Mouse (Mus musculus): Measurements from ENCODE around the gene Hoxd3. TPM values are rescaled to one million over a fixed set of nuclear protein-coding genes. Genes with fewer than 3 reads are reported as not detected.
A peak's percentile ranks its signal among the peaks of the same experiment; 100 is the strongest.

The Hoxd3 gene
- polyA plus RNA-seq, 1 experiment from 2014 or later = 3.2 TPM

- H3K4me2 ChIP-seq (replicated peaks; ENCODE audit: low read depth) = 0 out of 2 replicates have a peak overlapping the region, but pooled peaks have one; percentile 6
- H3K9me3 ChIP-seq (ENCODE audit: control insufficient read depth) = no peaks in the 10 kb centered on the region
- no peak overlapping the region for H3K9ac ChIP-seq (ENCODE audit: low read depth, low read length)
- H3K4me3 ChIP-seq (ENCODE audit: low read depth, low read length) = no peak overlapping the region
- H3K36me3 ChIP-seq (ENCODE audit: control insufficient read depth, insufficient read depth) = no peaks in the 10 kb centered on the region
- no peak for ATAC-seq
- H3K27ac ChIP-seq (ENCODE audit: low read depth, low read length) = no peak overlapping the region
- no peaks in the 10 kb centered on the region for H3K4me1 ChIP-seq (replicated peaks; ENCODE audit: control insufficient read depth, insufficient read depth, low read length)
- no peak for TF ChIP-seq CTCF (IDR thresholded peaks at IDR 0.05; ENCODE audit: low read depth)
- 37% methylated on average over 7 of the region's 7 CpGs for WGBS
- peaks cover 94% of the 10 kb centered on the region for H3K27me3 ChIP-seq (replicated peaks; ENCODE audit: control insufficient read depth, insufficient read depth, low read length)
Measured at GRCm38 (mm10) chr2:74707599-74707998, 4.1 kb upstream of the Hoxd3 start.

DNA sequence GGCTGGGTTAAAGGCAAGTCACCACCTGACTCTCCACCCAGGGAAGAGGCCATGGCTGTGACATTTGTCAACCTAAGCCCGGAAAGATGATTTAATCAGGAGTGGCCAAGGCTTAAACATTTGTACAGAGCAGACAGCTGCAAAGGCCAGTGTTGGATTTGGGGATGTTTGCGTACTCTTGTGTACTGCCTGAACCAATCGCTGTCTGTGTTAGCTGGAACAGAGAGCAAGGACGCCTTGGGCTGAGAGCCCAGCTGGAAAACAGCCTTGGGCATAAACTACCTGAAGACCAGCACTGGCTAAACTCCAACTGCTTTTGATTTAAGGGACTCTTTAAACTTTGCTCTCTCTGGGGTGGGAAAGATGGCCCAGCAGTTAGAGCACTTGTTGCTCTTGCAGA lies 3.1 kb upstream of the Hoxd3 start:
- peaks cover 94% of the 10 kb centered on the region for H3K27me3 ChIP-seq (replicated peaks; ENCODE audit: control insufficient read depth, insufficient read depth, low read length)
- no peak overlapping the region for H3K9ac ChIP-seq (ENCODE audit: low read depth, low read length)
- H3K27ac ChIP-seq (ENCODE audit: low read depth, low read length) = no peak overlapping the region
- no peaks in the 10 kb centered on the region for H3K9me3 ChIP-seq (ENCODE audit: control insufficient read depth)
- no peaks in the 10 kb centered on the region for H3K36me3 ChIP-seq (ENCODE audit: control insufficient read depth, insufficient read depth)
- ATAC-seq = no peak
- no peak for TF ChIP-seq CTCF (IDR thresholded peaks at IDR 0.05; ENCODE audit: low read depth)
- H3K4me2 ChIP-seq (replicated peaks; ENCODE audit: low read depth) = no peak overlapping the region
- no peak overlapping the region for H3K4me3 ChIP-seq (ENCODE audit: low read depth, low read length)
- 31% methylated on average over 4 of the region's 4 CpGs for WGBS
- no peaks in the 10 kb centered on the region for H3K4me1 ChIP-seq (replicated peaks; ENCODE audit: control insufficient read depth, insufficient read depth, low read length)

DNA sequence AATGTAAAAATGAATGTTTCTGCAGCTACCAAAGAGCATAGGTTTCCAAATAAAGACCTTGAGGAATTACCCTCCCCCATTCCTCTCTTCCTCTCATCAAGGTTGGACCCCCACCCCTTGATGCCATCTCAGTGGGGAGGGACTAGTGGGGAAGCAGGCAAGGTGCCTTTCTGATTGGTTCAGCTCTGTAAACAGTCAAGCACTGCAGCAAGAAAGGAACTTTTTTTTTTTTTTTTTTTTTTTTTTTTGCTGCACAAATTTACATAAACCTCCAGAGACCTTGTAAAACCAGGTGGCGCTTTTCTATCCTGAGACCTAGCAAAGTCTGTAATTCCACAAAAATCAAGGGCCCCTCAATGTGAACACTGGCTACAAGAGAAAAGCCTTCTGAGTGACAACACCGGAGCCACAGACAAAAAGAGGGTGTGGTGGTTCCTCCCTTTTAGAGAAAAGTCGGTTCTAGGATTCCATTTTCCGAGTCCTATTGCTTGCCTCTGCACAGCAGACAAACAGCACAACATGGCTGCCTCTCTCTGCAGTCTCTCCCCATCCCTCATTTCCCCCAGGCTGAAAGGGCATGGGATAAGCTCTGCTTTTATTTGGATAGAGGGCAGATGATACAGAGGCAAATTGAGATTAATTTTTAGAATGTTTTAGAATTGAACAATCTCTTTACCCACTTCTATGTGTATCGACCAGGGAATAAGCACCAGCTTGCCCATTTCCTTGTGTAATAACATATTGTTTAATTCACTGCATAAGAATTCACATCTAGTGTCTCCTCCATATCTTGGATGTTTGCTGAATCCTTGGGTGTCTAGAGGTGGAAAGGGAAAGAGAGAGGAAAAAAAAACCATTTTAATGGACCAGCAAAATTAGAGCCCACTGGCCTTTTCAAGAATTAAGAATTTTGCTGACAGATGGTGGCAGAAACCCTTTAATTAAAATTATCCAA lies 2.0 kb upstream of the Hoxd3 start:
- no peak overlapping the region for H3K4me3 ChIP-seq (ENCODE audit: low read depth, low read length)
- WGBS = 22% methylated on average over 5 of the region's 5 CpGs
- no peaks in the 10 kb centered on the region for H3K4me1 ChIP-seq (replicated peaks; ENCODE audit: control insufficient read depth, insufficient read depth, low read length)
- peaks cover 94% of the 10 kb centered on the region for H3K27me3 ChIP-seq (replicated peaks; ENCODE audit: control insufficient read depth, insufficient read depth, low read length)
- no peaks in the 10 kb centered on the region for H3K9me3 ChIP-seq (ENCODE audit: control insufficient read depth)
- no peak overlapping the region for H3K27ac ChIP-seq (ENCODE audit: low read depth, low read length)
- no peak for TF ChIP-seq CTCF (IDR thresholded peaks at IDR 0.05; ENCODE audit: low read depth)
- ATAC-seq = no peak
- no peaks in the 10 kb centered on the region for H3K36me3 ChIP-seq (ENCODE audit: control insufficient read depth, insufficient read depth)
- H3K4me2 ChIP-seq (replicated peaks; ENCODE audit: low read depth) = no peak overlapping the region
- H3K9ac ChIP-seq (ENCODE audit: low read depth, low read length) = no peak overlapping the region

DNA sequence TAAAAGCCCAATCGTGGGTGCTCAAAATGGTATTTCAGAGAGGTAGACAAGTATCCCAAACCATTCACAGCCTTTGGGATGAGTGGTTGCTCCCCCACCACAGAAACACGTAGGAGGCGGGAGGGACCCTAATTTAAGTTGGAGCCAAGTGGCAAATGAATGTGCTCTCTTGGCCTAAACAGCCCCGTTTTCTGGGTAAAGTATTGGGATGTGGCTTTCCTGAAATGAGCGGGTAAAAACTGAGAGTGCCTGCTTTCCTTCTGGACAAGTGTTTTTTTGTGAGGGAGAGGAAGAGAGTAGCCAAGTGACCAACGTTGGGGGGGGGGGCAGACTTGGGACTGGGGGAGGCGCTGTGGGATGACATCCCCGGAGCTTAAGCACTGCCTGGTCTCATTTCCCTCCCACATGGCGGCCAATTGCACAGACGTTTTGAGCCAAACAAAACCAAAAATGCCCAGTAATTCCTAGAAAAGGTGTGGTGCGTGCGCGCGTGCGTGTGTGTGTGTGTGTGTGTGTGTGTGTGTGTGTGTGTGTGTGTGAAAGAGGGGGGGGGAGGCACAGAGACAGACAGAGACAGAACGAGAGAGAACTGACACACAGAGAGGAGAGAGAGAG lies 691 bp upstream of the Hoxd3 start:
- 4% methylated on average over 16 of the region's 16 CpGs for WGBS
- TF ChIP-seq CTCF (IDR thresholded peaks at IDR 0.05; ENCODE audit: low read depth) = no peak
- Histone ChIP-seq H3K4me1 (replicated peaks; ENCODE audit: control insufficient read depth, insufficient read depth, low read length) (no peaks in the 10 kb centered on the region), H3K27me3 (replicated peaks; ENCODE audit: control insufficient read depth, insufficient read depth, low read length) (peaks cover 94% of the 10 kb centered on the region), H3K4me2 (replicated peaks; ENCODE audit: low read depth) (peak overlapping the region; percentile 70), H3K36me3 (ENCODE audit: control insufficient read depth, insufficient read depth) (no peaks in the 10 kb centered on the region), H3K27ac (ENCODE audit: low read depth, low read length) (no peak overlapping the region), H3K4me3 (ENCODE audit: low read depth, low read length) (peak overlapping the region; percentile 65), H3K9ac (ENCODE audit: low read depth, low read length) (no peak overlapping the region), H3K9me3 (ENCODE audit: control insufficient read depth) (no peaks in the 10 kb centered on the region)
- no peak for ATAC-seq

- Histone ChIP-seq H3K27me3 (replicated peaks; ENCODE audit: control insufficient read depth, insufficient read depth, low read length) (peaks cover 76% of the 10 kb centered on the region), H3K27ac (ENCODE audit: low read depth, low read length) (no peak overlapping the region), H3K9ac (ENCODE audit: low read depth, low read length) (no peak overlapping the region), H3K4me2 (replicated peaks; ENCODE audit: low read depth) (peak overlapping the region; percentile 70), H3K4me1 (replicated peaks; ENCODE audit: control insufficient read depth, insufficient read depth, low read length) (no peaks in the 10 kb centered on the region), H3K4me3 (ENCODE audit: low read depth, low read length) (peak overlapping the region; percentile 65), H3K9me3 (ENCODE audit: control insufficient read depth) (no peaks in the 10 kb centered on the region), H3K36me3 (ENCODE audit: control insufficient read depth, insufficient read depth) (no peaks in the 10 kb centered on the region)
- no peak for ATAC-seq
- no peak for TF ChIP-seq CTCF (IDR thresholded peaks at IDR 0.05; ENCODE audit: low read depth)
- WGBS = 20% methylated on average over 19 of the region's 19 CpGs
Measured at GRCm38 (mm10) chr2:74713239-74714150, 1.8 kb downstream of the Hoxd3 start.
